In genomic region chr5:150974226-150974625, GRCm38 (mm10) we compare ENCODE assay signal across 19 mouse cellular contexts. TPM values are rescaled to one million over a fixed set of nuclear protein-coding genes. Genes with fewer than 3 reads are reported as not detected.
DNase-seq lines count a peak whose midpoint lies in the region; ATAC-seq and TF ChIP-seq lines count a peak whose summit lies in the region.
"Had no signal": no experiment of that assay in that cellular context is flagged by ENCODE, and none has a peak within 500 bp of the region (broad histone marks: within the 10 kb centered on the region; RNA-seq: fewer than 3 reads in every experiment).

No protein-coding gene starts in this region.

- TF ChIP-seq CTCF in lung, embryonic 14.5 days (IDR thresholded peaks at IDR 0.05; ENCODE audit: low read depth) = no peak
- no peak for TF ChIP-seq CTCF in brain, embryonic 14.5 days (IDR thresholded peaks at IDR 0.05; ENCODE audit: borderline replicate concordance, extremely low read depth, insufficient read depth, insufficient read length)

- H3K27me3 ChIP-seq in lung, embryonic 14.5 days (ENCODE audit: insufficient read depth, low read length) = no peaks in the 10 kb centered on the region
- H3K27me3 ChIP-seq: embryonic facial prominence, embryonic 13.5 days; hindbrain, embryonic 13.5 days; limb, embryonic 13.5 days; neural tube, embryonic 12.5 days; Patski had no signal

- H3K4me1 ChIP-seq in lung, embryonic 14.5 days (ENCODE audit: insufficient read depth) = no peaks in the 10 kb centered on the region
- H3K4me1 ChIP-seq: limb, embryonic 13.5 days; midbrain, embryonic 10.5 days had no signal

- H3K9ac ChIP-seq in lung, embryonic 14.5 days = no peak overlapping the region
- H3K9ac ChIP-seq: embryonic facial prominence, embryonic 13.5 days; hindbrain, embryonic 13.5 days; limb, embryonic 13.5 days; neural tube, embryonic 12.5 days had no signal

- H3K27ac ChIP-seq in lung, embryonic 14.5 days (ENCODE audit: low read depth) = no peak overlapping the region
- H3K27ac ChIP-seq: embryonic facial prominence, embryonic 13.5 days; hindbrain, embryonic 13.5 days; limb, embryonic 13.5 days; midbrain, embryonic 10.5 days; neural tube, embryonic 12.5 days had no signal

- H3K36me3 ChIP-seq in lung, embryonic 14.5 days (ENCODE audit: insufficient read depth) = no peaks in the 10 kb centered on the region
- H3K36me3 ChIP-seq: embryonic facial prominence, embryonic 13.5 days; hindbrain, embryonic 13.5 days; limb, embryonic 13.5 days; midbrain, embryonic 10.5 days; neural tube, embryonic 12.5 days had no signal

- H3K4me3 ChIP-seq in lung, embryonic 14.5 days (ENCODE audit: low read depth, low read length) = no peak overlapping the region
- H3K4me3 ChIP-seq: embryonic facial prominence, embryonic 13.5 days; hindbrain, embryonic 13.5 days; limb, embryonic 13.5 days; midbrain, embryonic 10.5 days; neural tube, embryonic 12.5 days had no signal

- peak; percentile 9 for DNase-seq in heart, adult 11 months
- DNase-seq in heart, adult 8-10 months (ENCODE audit: low spot score) = no peak
- DNase-seq in lung, embryonic 14.5 days = peak; percentile 30
- DNase-seq in lung, adult 18-20 months = no peak
- peak; percentile 18 for DNase-seq in brain, embryonic 14.5 days (ENCODE audit: low read depth)
- DNase-seq in testis, postnatal 14 days (ENCODE audit: low spot score) = peak; percentile 70
- DNase-seq in spleen, postnatal 10 days (ENCODE audit: low spot score in 2 of 2) = no peak
- DNase-seq: cerebellum, adult 9-10 months; heart, postnatal 14 days; lung, postnatal 4 days had no signal

- no peak for TF ChIP-seq POLR2A in brain, embryonic 14.5 days (IDR thresholded peaks at IDR 0.05; ENCODE audit: borderline replicate concordance, extremely low read depth, insufficient read depth, insufficient read length, poor library complexity, severe bottlenecking)

- ATAC-seq in lung, embryonic 14.5 days (ENCODE audit: insufficient read depth) = no peak
- ATAC-seq: intestine, embryonic 16.5 days; Patski had no signal

- no peak overlapping the region for H3K4me2 ChIP-seq in lung, embryonic 14.5 days
- H3K4me2 ChIP-seq: embryonic facial prominence, embryonic 13.5 days; hindbrain, embryonic 13.5 days; limb, embryonic 13.5 days; neural tube, embryonic 12.5 days had no signal

- no peaks in the 10 kb centered on the region for H3K9me3 ChIP-seq in lung, embryonic 14.5 days (ENCODE audit: low read depth, low read length)
- H3K9me3 ChIP-seq: embryonic facial prominence, embryonic 13.5 days; hindbrain, embryonic 13.5 days; limb, embryonic 13.5 days; midbrain, embryonic 10.5 days; neural tube, embryonic 12.5 days had no signal

- 58% methylated on average over 3 of the region's 3 CpGs for WGBS in lung, embryonic 14.5 days

RNA-seq across cellular contexts. Expression of gene Kl, which starts 21.8 kb away (rescaled TPM):
- total RNA-seq in heart, adult 8-10 months (2022) = under 1 TPM in 3 of 4 experiments, not detected in 1; 0.05 to 0.09 (median 0.06) TPM
- polyA plus RNA-seq in lung, embryonic 14.5 days (2014; fragmentation: Nextera tagmentation; extraction: Ambion mirVana) = 0.16 and 0.30 TPM in 2 replicates
- polyA plus RNA-seq in brain, embryonic 14.5 days (2012; rRNA removed) = 0.30 and 0.90 TPM in 2 replicates
- total RNA-seq: monocyte, adult 5-6 weeks had no signal
- polyA plus RNA-seq: C2C12 had no signal

Comparison
In these comparisons a context has a peak if more than half of its experiments do, and no peak if none do; other contexts are left out.
1. DNase-seq: peak in heart, adult 11 months (single experiment), lung, embryonic 14.5 days (single experiment), brain, embryonic 14.5 days (single experiment) and testis, postnatal 14 days (single experiment); none in heart, adult 8-10 months (single experiment), lung, adult 18-20 months (0 of 2) and spleen, postnatal 10 days (0 of 2).